Mouse (Mus musculus) pancreas, adult 10 weeks (tissue): ENCODE results near the gene Olfr470. TPM values are rescaled to one million over a fixed set of nuclear protein-coding genes. Genes with fewer than 3 reads are reported as not detected.

ENCODE experiments used
- polyA plus RNA-seq: library from polyadenylated mRNA; stranded (reverse); fragments of 350-450 nt; fragmentation: Illumina TruSeq; extraction: RNeasy Lipid Tissue Mini Kit (QIAGEN cat#74804); gene quantifications from one replicate; pipeline ENCODE4 v1.2.3, GENCODE M21; 2015; ENCODE audit warnings: low read depth, low replicate concordance; ENCODE audit not compliant: insufficient read depth

Olfr470 gene
- polyA plus RNA-seq = not detected

DNA sequence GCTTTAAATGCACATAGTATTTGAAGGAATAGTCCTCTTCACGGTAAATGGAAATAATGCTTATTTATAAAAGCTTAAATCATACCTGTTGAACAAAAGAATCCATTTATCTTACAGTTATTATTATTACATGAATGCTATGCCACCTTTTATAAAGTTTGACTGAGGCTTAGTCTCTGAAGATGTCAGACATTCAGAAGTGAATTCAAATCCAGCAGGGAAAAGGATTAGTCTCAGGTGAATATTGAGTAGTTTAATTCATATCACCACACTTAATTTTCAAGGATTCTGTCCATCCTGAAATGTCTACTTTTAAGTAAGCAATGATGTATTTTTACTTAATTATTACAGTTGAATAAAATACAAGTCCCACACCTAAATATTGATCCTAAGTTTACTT, at the start of gene Olfr470:
Gene Olfr470, minus strand, starts transcription at position 101 of the 400 bp plus-strand sequence.

DNA sequence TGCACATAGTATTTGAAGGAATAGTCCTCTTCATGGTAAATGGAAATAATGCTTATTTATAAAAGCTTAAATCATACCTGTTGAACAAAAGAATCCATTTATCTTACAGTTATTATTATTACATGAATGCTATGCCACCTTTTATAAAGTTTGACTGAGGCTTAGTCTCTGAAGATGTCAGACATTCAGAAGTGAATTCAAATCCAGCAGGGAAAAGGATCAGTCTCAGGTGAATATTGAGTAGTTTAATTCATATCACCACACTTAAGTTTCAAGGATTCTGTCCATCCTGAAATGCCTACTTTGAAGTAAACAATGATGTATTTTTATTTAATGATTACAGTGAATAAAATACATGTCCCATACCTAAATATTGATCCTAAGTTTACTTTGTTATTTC, 21.8 kb downstream of the Olfr470 start, which contains the start of gene Olfr469:
Gene Olfr469, minus strand, starts transcription at position 101 of the 400 bp plus-strand sequence.

DNA sequence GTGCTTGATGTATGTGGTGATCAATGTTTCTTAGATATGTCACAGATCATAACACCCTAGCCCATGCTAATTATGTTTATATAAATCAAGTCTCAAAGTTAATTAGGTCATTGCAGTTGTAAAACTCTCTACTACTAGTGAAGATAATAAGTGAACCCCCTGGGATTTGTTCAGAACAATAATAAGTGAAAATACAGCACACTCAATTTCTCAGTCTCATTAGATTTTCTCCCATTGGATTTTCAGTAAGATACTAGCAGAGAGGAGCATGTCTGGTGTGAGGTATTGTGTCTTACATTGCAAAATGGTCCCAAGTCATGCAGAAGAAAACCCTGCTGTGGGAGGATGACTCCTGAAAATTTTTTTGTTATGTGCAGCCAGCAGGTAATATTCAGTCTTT, 35.3 kb downstream of the Olfr470 start, which contains the start of gene Olfr467:
Gene Olfr467, plus strand, starts transcription at position 301 of the 400 bp plus-strand sequence.

DNA sequence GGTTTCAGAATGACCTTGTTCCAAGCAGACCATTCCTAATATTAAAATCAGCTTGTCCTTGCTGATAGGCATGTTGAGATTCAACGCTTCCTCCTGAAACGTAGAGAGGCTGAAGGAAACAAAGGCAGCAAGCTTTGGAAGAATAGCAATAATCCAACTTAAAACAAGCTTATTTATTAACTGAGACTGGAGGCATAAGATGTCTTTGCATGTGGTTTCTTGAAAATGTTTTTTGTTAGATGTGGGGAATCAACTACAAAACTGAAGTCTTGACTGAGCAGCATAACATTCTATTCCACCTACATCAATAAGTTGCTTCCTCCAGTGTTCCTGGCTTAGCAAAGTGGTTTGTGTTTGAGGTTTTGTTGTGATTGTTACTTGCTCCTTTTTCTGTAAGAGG, 46.2 kb downstream of the Olfr470 start, which contains the start of gene Ovch2:
Gene Ovch2, minus strand, starts transcription at position 101 of the 400 bp plus-strand sequence.

Other genes with a start within 250 kb of the Olfr470 start
- not detected for gene 5330417H12Rik, start 222.3 kb downstream of the Olfr470 start, polyA plus RNA-seq
- not detected for gene Cyb5r2, start 89.5 kb downstream of the Olfr470 start, polyA plus RNA-seq
- gene Ovch2, start 46.3 kb downstream of the Olfr470 start, polyA plus RNA-seq = not detected
- gene Olfr467, start 35.2 kb downstream of the Olfr470 start, polyA plus RNA-seq = not detected
- gene Olfr469, start 21.9 kb downstream of the Olfr470 start, polyA plus RNA-seq = not detected
- not detected for gene Olfr472, start 50.4 kb upstream of the Olfr470 start, polyA plus RNA-seq
- not detected for gene Olfr473, start 83.0 kb upstream of the Olfr470 start, polyA plus RNA-seq
- gene Olfr474, start 107.2 kb upstream of the Olfr470 start, polyA plus RNA-seq = not detected
- gene Olfr476, start 117.3 kb upstream of the Olfr470 start, polyA plus RNA-seq = not detected
- not detected for gene Olfr477, start 139.2 kb upstream of the Olfr470 start, polyA plus RNA-seq
- gene Olfr478, start 186.5 kb upstream of the Olfr470 start, polyA plus RNA-seq = not detected
- gene Olfr479, start 203.2 kb upstream of the Olfr470 start, polyA plus RNA-seq = not detected
- not detected for gene Olfr480, start 219.9 kb upstream of the Olfr470 start, polyA plus RNA-seq
- gene Olfr481, start 232.4 kb upstream of the Olfr470 start, polyA plus RNA-seq = not detected